Mouse (Mus musculus) frontal cortex, adult 2 months (tissue): ENCODE data around the gene Itga10. TPM values are rescaled to one million over a fixed set of nuclear protein-coding genes. Genes with fewer than 3 reads are reported as not detected.
"Not testable (repeated sequence)": the region's sequence is repeated elsewhere in the genome, so short reads cannot be mapped to it uniquely, and the experiment has no call there.

Experiments
- DNase-seq, 2 experiments: peaks; one replicate each; pipeline ENCODE4 v3.0.0; 2022; ENCODE audit warnings: low spot score in 1 of 2; ENCODE audit errors: extremely low spot score in 1 of 2
- polyA plus RNA-seq: library from polyadenylated mRNA; depleted of rRNA; stranded (reverse); fragments of >200 nt; gene quantifications from 2 replicates; pipeline ENCODE4 v1.2.3, GENCODE M21; 2012; rRNA removed

Gene Itga10
- polyA plus RNA-seq = 2.9 and 3.2 TPM in 2 replicates

GRCm38 (mm10) chr3:96645018-96645649 is at the start of gene Itga10:
TSS of gene Itga10 (plus strand) at chr3:96645584.
- peak in 1 of 2 experiments; percentile 41 for DNase-seq

DNA sequence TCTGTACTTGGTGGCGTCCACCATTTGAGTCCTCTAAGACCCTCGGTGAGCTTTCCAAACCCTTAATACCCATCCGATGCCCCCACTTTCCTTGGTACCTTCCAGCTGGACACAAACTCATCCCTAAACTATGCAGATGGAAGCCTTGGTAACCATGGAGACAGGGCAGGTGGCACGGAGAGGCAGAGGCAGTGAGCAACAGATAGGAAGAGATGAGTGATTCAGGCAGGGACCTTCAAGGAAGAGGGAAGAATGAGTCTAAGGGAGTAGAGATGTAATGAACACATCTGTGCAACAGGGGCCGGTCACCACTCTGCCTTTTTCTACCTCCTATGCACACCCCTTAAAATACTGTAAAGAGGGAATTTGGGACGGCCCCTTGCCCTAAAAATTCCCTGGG is 49.7 kb upstream of the Itga10 start:
- peak; percentile 65 to 68 for DNase-seq

GRCm38 (mm10) chr3:96596228-96596707 is 49.1 kb upstream of the Itga10 start, which contains the start of gene Ankrd34a:
TSS of gene Ankrd34a (plus strand) at chr3:96596636.
- peak; percentile 75 to 88 for DNase-seq

GRCm38 (mm10) chr3:96596855-96597254 is 48.5 kb upstream of the Itga10 start:
- DNase-seq = peak in 1 of 2 experiments; percentile 39

- no peak for DNase-seq
These were observed 47.9 kb upstream of the Itga10 start for GRCm38 (mm10) chr3:96597435-96597891.

DNA sequence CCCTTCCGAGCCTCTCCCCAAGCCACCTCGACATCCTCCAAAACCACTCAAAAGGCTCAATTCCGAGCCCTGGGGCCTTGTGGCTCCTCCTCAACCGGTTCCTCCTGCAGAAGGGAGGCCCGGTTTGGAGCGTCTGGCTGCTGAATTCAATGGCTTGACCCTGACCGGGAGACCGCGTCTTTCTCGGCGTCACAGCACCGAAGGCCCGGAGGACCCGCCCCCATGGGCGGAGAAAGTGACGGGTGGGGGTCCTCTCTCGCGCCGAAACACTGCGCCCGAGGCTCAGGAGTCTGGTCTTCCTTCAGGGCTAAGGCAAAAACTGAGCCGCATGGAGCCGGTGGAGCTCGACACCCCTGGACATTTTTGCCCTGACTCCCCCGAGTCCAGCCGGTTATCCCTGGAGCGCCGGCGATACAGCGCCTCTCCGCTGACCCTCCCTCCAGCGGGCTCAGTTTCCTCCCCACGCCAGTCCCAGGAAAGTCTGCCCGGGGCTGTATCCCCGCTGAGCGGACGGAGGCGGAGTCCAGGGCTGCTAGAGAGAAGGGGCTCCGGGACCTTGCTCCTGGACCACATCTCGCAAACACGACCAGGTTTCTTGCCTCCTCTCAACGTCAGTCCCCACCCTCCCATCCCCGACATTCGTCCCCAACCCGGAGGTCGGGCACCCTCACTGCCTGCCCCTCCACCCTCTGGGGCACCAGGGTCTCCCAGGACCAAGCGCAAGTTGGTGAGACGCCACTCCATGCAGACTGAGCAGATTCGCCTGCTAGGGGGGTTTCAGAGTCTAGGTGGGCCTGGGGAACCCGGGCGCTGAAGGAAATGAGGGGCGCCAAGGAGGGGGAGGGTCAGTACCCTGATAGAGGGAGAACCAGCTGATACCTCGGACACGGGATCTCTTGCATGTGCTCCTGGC is 47.0 kb upstream of the Itga10 start:
- peak in 1 of 2 experiments; percentile 16 for DNase-seq

DNA sequence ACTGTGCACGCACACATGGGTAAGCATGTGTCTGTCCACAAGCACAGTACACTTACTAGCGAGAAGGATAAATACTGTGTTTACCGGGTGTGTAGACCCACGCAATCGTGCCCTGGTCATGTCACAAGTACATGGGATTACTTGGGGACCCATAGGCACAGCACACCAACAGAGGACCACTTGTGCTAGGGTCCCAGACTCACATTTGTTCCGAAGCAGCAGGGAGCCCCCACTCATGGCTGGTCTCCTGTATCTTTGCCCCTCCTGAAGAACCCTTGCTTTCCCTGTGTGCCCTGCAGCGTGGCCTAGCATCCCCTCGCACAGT is 46.4 kb upstream of the Itga10 start:
- DNase-seq = no peak

- no peak for DNase-seq
These were observed 46.0 kb upstream of the Itga10 start for GRCm38 (mm10) chr3:96599411-96599810.

GRCm38 (mm10) chr3:96600639-96601250 is 44.6 kb upstream of the Itga10 start, which contains the start of gene Lix1l:
TSS of gene Lix1l (plus strand) at chr3:96601149.
- DNase-seq = peak; percentile 93 to 95

- DNase-seq = no peak
These were observed 44.1 kb upstream of the Itga10 start for GRCm38 (mm10) chr3:96601251-96601787.

DNA sequence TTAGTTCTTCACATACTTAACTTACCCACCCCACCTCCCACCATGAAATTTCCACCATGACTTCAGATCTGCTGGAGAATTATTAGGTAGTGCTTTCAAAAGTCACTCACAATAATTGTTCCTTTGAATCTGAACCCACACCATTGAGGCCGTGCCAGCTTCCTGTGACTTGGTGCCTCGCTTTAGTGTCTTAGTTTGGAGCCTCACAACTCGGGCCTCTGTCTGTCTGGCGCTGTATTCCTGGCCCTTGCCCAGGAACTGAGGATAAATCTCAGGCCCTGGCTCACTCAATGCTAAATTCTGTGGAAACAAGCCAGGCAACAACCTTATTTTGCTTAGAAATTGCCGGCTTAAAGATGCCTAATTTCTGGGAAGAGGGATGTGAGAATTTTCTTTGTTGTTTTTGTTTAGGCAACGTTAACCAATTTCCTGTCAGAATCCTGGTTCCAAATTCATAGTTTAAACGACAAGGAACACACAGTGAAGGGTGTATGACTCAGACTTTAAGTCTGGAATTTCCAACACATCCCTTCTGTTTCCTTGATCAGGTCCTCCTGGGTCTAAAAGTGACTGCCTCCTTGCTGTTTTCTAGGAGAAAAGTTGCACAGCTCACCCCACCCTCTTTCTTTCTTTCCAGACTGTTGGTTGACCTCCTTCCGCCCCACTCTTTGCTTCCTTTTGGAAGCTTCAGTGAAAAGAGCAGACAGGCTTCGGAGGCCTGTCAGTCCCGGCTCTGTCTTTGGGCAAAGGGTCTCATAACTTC is 43.3 kb upstream of the Itga10 start:
- no peak for DNase-seq

DNA sequence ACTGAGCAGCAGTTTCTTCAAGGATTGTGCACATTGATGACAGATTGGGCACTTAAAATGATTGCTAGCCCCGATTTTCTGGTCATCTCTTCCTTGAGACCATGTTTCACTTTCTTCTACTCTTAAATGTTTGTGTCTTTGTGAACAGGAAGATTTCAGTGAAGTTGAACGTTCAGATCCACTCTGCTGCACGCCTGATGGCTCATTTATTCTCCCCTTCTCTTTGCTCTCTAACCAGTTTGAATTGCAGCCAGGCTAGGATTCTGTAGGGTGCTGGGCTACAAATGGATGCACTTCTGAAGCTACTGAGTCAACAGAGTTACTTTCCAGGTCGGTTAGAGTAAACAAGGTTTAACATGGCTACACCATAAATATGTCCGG is 42.7 kb upstream of the Itga10 start:
- DNase-seq = no peak

GRCm38 (mm10) chr3:96603311-96603710 is 42.1 kb upstream of the Itga10 start:
- no peak for DNase-seq

GRCm38 (mm10) chr3:96606007-96606406 is 39.4 kb upstream of the Itga10 start:
- not testable (repeated sequence) for DNase-seq

- no peak for DNase-seq
These were observed 38.8 kb upstream of the Itga10 start for GRCm38 (mm10) chr3:96606618-96607017.

GRCm38 (mm10) chr3:96617941-96618340 is 27.4 kb upstream of the Itga10 start:
- DNase-seq = no peak

- no peak for DNase-seq
These were observed 22.2 kb upstream of the Itga10 start for GRCm38 (mm10) chr3:96623201-96623600.

- peak; percentile 96 to 99 for DNase-seq
These were observed 15.4 kb upstream of the Itga10 start, which contains the start of gene Rbm8a for GRCm38 (mm10) chr3:96629729-96630600. TSS of gene Rbm8a (plus strand) at chr3:96629933.

DNA sequence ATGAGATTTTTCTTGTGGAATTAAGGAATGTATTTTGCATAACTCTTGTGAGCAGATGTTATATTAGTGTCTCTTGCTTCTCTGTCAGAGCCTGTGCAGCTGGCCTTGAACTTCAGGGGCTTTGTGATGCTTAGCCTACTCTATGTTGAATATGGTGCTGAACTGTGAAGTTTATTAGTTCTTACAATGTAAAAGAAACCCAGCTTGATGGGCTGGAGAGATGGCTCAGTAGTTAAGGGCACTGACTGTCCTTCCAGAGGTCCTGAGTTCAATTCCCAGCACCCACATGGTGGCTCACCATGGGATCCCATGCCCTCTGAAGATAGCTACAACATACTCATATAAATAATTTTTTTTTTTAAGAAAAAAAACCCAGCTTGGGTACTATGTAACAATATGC is 13.3 kb upstream of the Itga10 start:
- no peak for DNase-seq
